Mouse (Mus musculus): Measurements from ENCODE around the gene Crhr2.

DNA sequence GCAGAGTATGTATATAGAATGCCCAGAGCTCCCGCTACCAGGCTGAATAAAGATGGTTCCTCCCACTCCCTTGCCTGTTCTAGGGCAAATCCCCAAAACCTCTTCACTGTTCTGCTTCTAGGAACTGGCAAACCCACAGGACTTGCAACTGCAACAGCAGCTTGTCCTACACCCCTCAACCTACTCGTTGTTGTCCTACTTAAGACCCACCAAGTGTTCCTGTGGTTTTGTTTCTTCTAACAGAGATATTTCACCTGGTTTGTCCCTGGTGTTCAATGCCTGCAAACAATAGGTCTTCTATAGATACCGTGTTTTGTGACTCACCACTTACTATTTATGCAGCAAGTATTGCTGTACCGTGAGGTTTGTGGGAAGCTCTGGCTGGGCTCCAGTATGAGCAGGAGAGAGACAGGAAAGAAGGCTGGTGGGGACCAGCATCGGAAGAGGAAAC lies 28.5 kb upstream of the Crhr2 start:
- TF ChIP-seq POLR2A (IDR thresholded peaks at IDR 0.05; ENCODE audit: insufficient read depth, low read depth, low read length) (no peak), CTCF (IDR thresholded peaks at IDR 0.05; ENCODE audit: insufficient read depth, low read depth, low read length) (no peak)

Data from olfactory bulb, adult 2 months (tissue).